ENCODE assay signal across 8 mouse cellular contexts in the genomic region with DNA sequence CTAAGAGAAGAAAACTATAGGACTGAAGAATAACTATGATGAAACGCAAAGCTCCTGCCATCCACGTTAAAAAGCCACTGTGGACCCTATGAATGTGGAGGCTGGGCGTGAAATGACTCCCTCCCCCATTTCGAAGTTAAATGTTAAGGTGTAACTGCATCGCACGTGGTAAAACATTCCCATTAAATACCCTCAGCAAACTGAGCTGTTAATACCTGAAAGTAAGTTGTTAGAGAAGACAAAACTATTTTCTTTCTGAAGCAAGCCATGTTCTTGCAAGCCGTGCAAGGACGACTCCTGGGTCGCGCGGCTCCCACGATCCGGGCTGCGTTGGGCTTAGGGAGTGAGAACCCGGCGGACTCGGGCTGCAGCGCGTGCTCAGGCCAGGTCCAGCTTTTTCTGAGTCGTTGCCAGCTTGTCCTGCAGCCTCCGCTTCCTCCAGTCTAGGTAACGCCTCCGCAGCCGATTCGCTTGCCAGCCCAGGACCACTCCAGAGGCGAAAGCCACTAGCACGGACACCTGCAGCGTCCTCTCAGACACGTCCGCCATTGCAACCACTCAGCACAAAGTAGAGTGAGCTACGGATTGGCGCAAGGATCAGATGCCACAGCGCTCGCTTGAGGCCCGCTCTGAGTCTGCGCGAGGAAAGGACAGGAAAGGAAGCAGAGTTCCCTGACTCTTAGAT. TPM values are rescaled to one million over a fixed set of nuclear protein-coding genes. Genes with fewer than 3 reads are reported as not detected.
A peak's percentile ranks its signal among the peaks of the same experiment; 100 is the strongest.
DNase-seq lines count a peak whose midpoint lies in the region; ATAC-seq and TF ChIP-seq lines count a peak whose summit lies in the region.

A gene (minus strand): TSS at position 570 of the 685 bp plus-strand sequence.

- H3K27ac ChIP-seq in CH12.LX (ENCODE audit: insufficient read depth, low read depth) = peak within 1 kb of the TSS; percentile 54
- H3K27ac ChIP-seq in forebrain, embryonic 11.5 days (ENCODE audit: low read depth, low read length) = peak within 1 kb of the TSS; percentile 89
- H3K27ac ChIP-seq in heart, embryonic 16.5 days (ENCODE audit: low read length) = peak within 1 kb of the TSS; percentile 83
- peak within 1 kb of the TSS; percentile 71 for H3K27ac ChIP-seq in liver, embryonic 15.5 days (replicated peaks)
- peak within 1 kb of the TSS; percentile 57; the same call in 1 of the 2 replicates for H3K27ac ChIP-seq in neural tube, embryonic 12.5 days

- TF ChIP-seq RAD21 in CH12.LX (IDR thresholded peaks at IDR 0.05; ENCODE audit: low read depth, low read length) = no peak

- H3K9me3 ChIP-seq in CH12.LX (replicated peaks; ENCODE audit: low read length) = no peaks in the 10 kb centered on the region
- no peaks in the 10 kb centered on the region for H3K9me3 ChIP-seq in forebrain, embryonic 11.5 days (ENCODE audit: control insufficient read depth, low read length)
- no peaks in the 10 kb centered on the region for H3K9me3 ChIP-seq in heart, embryonic 16.5 days (replicated peaks; ENCODE audit: control insufficient read depth, low read length)
- no peaks in the 10 kb centered on the region for H3K9me3 ChIP-seq in liver, embryonic 15.5 days (replicated peaks)
- H3K9me3 ChIP-seq in neural tube, embryonic 12.5 days = no peaks in the 10 kb centered on the region

- dilution Hi-C loops in CH12.LX (cut with MboI; ENCODE audit: extremely low pct_ligation_motif_present, extremely low pct_unique_long_range_greater_than_20kb, low sequenced_read_pairs) = no loop called here

- in situ Hi-C loops in CH12.LX (cut with MboI; ENCODE audit: low pct_ligation_motif_present, low pct_unique_long_range_greater_than_20kb, low sequenced_read_pairs) = no loop called here

- DNase-seq in CH12.LX (ENCODE audit: extremely low read depth) = peak; percentile 88
- DNase-seq in c-Kit-positive CD71-positive TER-119-negative erythroid progenitor cells, embryonic 14.5 days (ENCODE audit: low read depth) = peak; percentile 86
- DNase-seq in forebrain, embryonic 11.5 days (ENCODE audit: low spot score) = peak; percentile 91
- DNase-seq in kidney, postnatal 36 days = peak; percentile 93
- peak; percentile 92 for DNase-seq in telencephalon, adult 2 months (ENCODE audit: low read depth, low spot score)

- H3K27me3 ChIP-seq in CH12.LX (replicated peaks) = no peaks in the 10 kb centered on the region
- no peaks in the 10 kb centered on the region for H3K27me3 ChIP-seq in forebrain, embryonic 11.5 days (ENCODE audit: control insufficient read depth, insufficient read depth, low read length)
- H3K27me3 ChIP-seq in heart, embryonic 16.5 days (ENCODE audit: control insufficient read depth, insufficient read depth, low read length) = no peaks in the 10 kb centered on the region
- no peaks in the 10 kb centered on the region for H3K27me3 ChIP-seq in liver, embryonic 15.5 days
- H3K27me3 ChIP-seq in neural tube, embryonic 12.5 days (replicated peaks) = no peaks in the 10 kb centered on the region

- 1% methylated on average over 37 of the region's 37 CpGs for WGBS in forebrain, embryonic 11.5 days
- WGBS in heart, embryonic 16.5 days = under 1% methylated on average over 37 of the region's 37 CpGs
- 1% methylated on average over 37 of the region's 37 CpGs for WGBS in liver, embryonic 15.5 days (ENCODE audit: insufficient replicate concordance)
- WGBS in neural tube, embryonic 12.5 days = 2% methylated on average over 37 of the region's 37 CpGs

- peak; percentile 97 for TF ChIP-seq POLR2A in CH12.LX (IDR thresholded peaks at IDR 0.05; ENCODE audit: low read depth, low read length)

- peak; percentile 95 for ATAC-seq in forebrain, embryonic 11.5 days (replicated peaks; ENCODE audit: low FRiP score)
- peak; percentile 90 for ATAC-seq in heart, embryonic 16.5 days (replicated peaks; ENCODE audit: extremely low read depth, insufficient read depth, low FRiP score)
- peak; percentile 84 for ATAC-seq in liver, embryonic 15.5 days (ENCODE audit: insufficient read depth)
- ATAC-seq in neural tube, embryonic 12.5 days (ENCODE audit: low FRiP score, low read depth) = peak; percentile 93

- peak within 1 kb of the TSS; percentile 83; the same call in 1 of the 2 replicates for H3K4me2 ChIP-seq in CH12.LX (ENCODE audit: insufficient read depth, low read depth, poor library complexity, severe bottlenecking)
- H3K4me2 ChIP-seq in forebrain, embryonic 11.5 days (ENCODE audit: low read depth, low read length, severe bottlenecking) = peak within 1 kb of the TSS; percentile 73
- H3K4me2 ChIP-seq in heart, embryonic 16.5 days (ENCODE audit: low read depth, low read length) = peak within 1 kb of the TSS; percentile 72
- H3K4me2 ChIP-seq in liver, embryonic 15.5 days = peak within 1 kb of the TSS; percentile 83
- H3K4me2 ChIP-seq in neural tube, embryonic 12.5 days (replicated peaks) = peak within 1 kb of the TSS; percentile 61

- peak within 1 kb of the TSS; percentile 56 for H3K9ac ChIP-seq in CH12.LX (ENCODE audit: insufficient read depth, low read depth)
- peak within 1 kb of the TSS; percentile 90 for H3K9ac ChIP-seq in forebrain, embryonic 11.5 days (ENCODE audit: low read length)
- H3K9ac ChIP-seq in heart, embryonic 16.5 days (ENCODE audit: low read length) = peak within 1 kb of the TSS; percentile 78
- peak within 1 kb of the TSS; percentile 72 for H3K9ac ChIP-seq in liver, embryonic 15.5 days
- H3K9ac ChIP-seq in neural tube, embryonic 12.5 days = peak within 1 kb of the TSS; percentile 73

- H3K4me3 ChIP-seq in CH12.LX (replicated peaks in 1 of 3; ENCODE audit: low read depth in 2 of 3, low read length in 2 of 3, poor library complexity in 1 of 3) = peak within 1 kb of the TSS; percentile 63 to 84 (median 82)
- peak within 1 kb of the TSS; percentile 73 for H3K4me3 ChIP-seq in forebrain, embryonic 11.5 days (ENCODE audit: low read depth, low read length)
- peak within 1 kb of the TSS; percentile 68 for H3K4me3 ChIP-seq in heart, embryonic 16.5 days (ENCODE audit: low read length)
- H3K4me3 ChIP-seq in liver, embryonic 15.5 days (replicated peaks) = peak within 1 kb of the TSS; percentile 77
- H3K4me3 ChIP-seq in neural tube, embryonic 12.5 days = peak within 1 kb of the TSS; percentile 76

- H3K4me1 ChIP-seq in CH12.LX (ENCODE audit: control insufficient read depth in 1 of 2, insufficient read depth in 2 of 2) = peaks cover 2 to 25% of the 10 kb centered on the region in 2 experiments; a peak in 3 of 4 replicates
- peaks cover 7% of the 10 kb centered on the region; the same call in 1 of the 2 replicates for H3K4me1 ChIP-seq in forebrain, embryonic 11.5 days (replicated peaks; ENCODE audit: control insufficient read depth, insufficient read depth, low read length)
- peaks cover 13% of the 10 kb centered on the region for H3K4me1 ChIP-seq in heart, embryonic 16.5 days (ENCODE audit: control insufficient read depth, insufficient read depth, low read length)
- peaks cover 29% of the 10 kb centered on the region for H3K4me1 ChIP-seq in liver, embryonic 15.5 days (replicated peaks)
- peaks cover 18% of the 10 kb centered on the region for H3K4me1 ChIP-seq in neural tube, embryonic 12.5 days

- TF ChIP-seq EP300 in CH12.LX (IDR thresholded peaks at IDR 0.05; ENCODE audit: low read length) = no peak

- peaks cover 0 to 2% of the 10 kb centered on the region in 2 experiments for H3K36me3 ChIP-seq in CH12.LX (replicated peaks in 1 of 2; ENCODE audit: control insufficient read depth in 1 of 2, insufficient read depth in 1 of 2, low read length in 1 of 2)
- H3K36me3 ChIP-seq in forebrain, embryonic 11.5 days (ENCODE audit: control insufficient read depth, insufficient read depth, low read length) = no peaks in the 10 kb centered on the region
- H3K36me3 ChIP-seq in heart, embryonic 16.5 days (ENCODE audit: control insufficient read depth, insufficient read depth) = no peaks in the 10 kb centered on the region
- H3K36me3 ChIP-seq in liver, embryonic 15.5 days (replicated peaks) = no peaks in the 10 kb centered on the region
- H3K36me3 ChIP-seq in neural tube, embryonic 12.5 days = no peaks in the 10 kb centered on the region

- peaks cover 9% of the 10 kb centered on the region; the same call in 1 of the 2 replicates for H3K79me2 ChIP-seq in CH12.LX (replicated peaks; ENCODE audit: control insufficient read depth, extremely low read depth, insufficient read depth, poor library complexity, severe bottlenecking)

- no peak for TF ChIP-seq CTCF in CH12.LX (conservative IDR thresholded peaks at IDR 0.05 in 1 of 2, IDR thresholded peaks at IDR 0.05 in 1 of 2; ENCODE audit: low read depth in 2 of 2, low read length in 2 of 2)

TF ChIP-seq in CH12.LX, 34 proteins besides CTCF, POLR2A, EP300 and RAD21 (continues in another document):
- TF ChIP-seq JUN (IDR thresholded peaks at IDR 0.05; ENCODE audit: insufficient read depth, low read depth, low read length) (no peak), JUND (conservative IDR thresholded peaks at IDR 0.05; ENCODE audit: low read depth, low read length) (0 out of 2 replicates have a peak, but pooled peaks have one; percentile 21), MAZ (IDR thresholded peaks at IDR 0.05; ENCODE audit: low read depth, low read length) (no peak), GABPA (IDR thresholded peaks at IDR 0.05; ENCODE audit: insufficient replicate concordance, low read depth, low read length) (no peak), TBP (conservative IDR thresholded peaks at IDR 0.05; ENCODE audit: low read depth, low read length) (peak; percentile 94), ETS1 (conservative IDR thresholded peaks at IDR 0.05; ENCODE audit: low read depth, low read length) (no peak), ZNF384 (IDR thresholded peaks at IDR 0.05; ENCODE audit: low read depth, low read length) (no peak), POLR2AphosphoS2 (IDR thresholded peaks at IDR 0.05; ENCODE audit: low read depth, low read length) (peak; percentile 84), SMC3 (IDR thresholded peaks at IDR 0.05; ENCODE audit: low read depth, low read length) (no peak), RCOR1 (conservative IDR thresholded peaks at IDR 0.05; ENCODE audit: low read depth, low read length) (no peak), NELFE (IDR thresholded peaks at IDR 0.05; ENCODE audit: low read depth, low read length) (peak; percentile 92), UBTF (IDR thresholded peaks at IDR 0.05; ENCODE audit: low read depth, low read length) (peak; percentile 69; the same call in 1 of the 2 replicates), MYC (IDR thresholded peaks at IDR 0.05; ENCODE audit: low read depth, low read length) (peak; percentile 83), ZC3H11A (IDR thresholded peaks at IDR 0.05; ENCODE audit: low read depth, low read length) (no peak), CHD2 (IDR thresholded peaks at IDR 0.05; ENCODE audit: low read length) (no peak)

RNA-seq across cellular contexts. Expression of the gene that starts here (rescaled TPM):
- total RNA-seq in CH12.LX (2012; rRNA removed) (43.9 and 51.3 TPM in 2 replicates), CH12.LX (2014; rRNA removed) (37.2 and 47.2 TPM in 2 replicates)
- 35.4 and 40.7 TPM in 2 replicates for polyA plus RNA-seq in CH12.LX (2012; ENCODE audit: insufficient read length, low read depth)
- polyA plus RNA-seq in forebrain, embryonic 11.5 days (2014; fragmentation: Nextera tagmentation; extraction: Ambion mirVana) = 30.2 and 34.7 TPM in 2 replicates
- 34.0 and 39.0 TPM in 2 replicates for polyA plus RNA-seq in heart, embryonic 16.5 days (2015; fragmentation: Nextera tagmentation; extraction: Ambion mirVana)
- polyA plus RNA-seq in liver, embryonic 15.5 days (2015; fragmentation: Nextera tagmentation; extraction: Ambion mirVana) = 12.9 and 16.6 TPM in 2 replicates
- polyA plus RNA-seq in neural tube, embryonic 12.5 days (2016; fragmentation: Nextera tagmentation; extraction: Ambion mirVana) = 26.6 and 26.7 TPM in 2 replicates

Comparison
In these comparisons a context has a peak if more than half of its experiments do, and no peak if none do; other contexts are left out.
1. Peak in every context shown above with its lines: DNase-seq, ATAC-seq, H3K4me3 ChIP-seq and H3K27ac ChIP-seq.